Mouse (Mus musculus): ENCODE results near the gene Ces1d.
"Not testable (repeated sequence)": the region's sequence is repeated elsewhere in the genome, so short reads cannot be mapped to it uniquely, and the experiment has no call there.

The Ces1d gene

DNA sequence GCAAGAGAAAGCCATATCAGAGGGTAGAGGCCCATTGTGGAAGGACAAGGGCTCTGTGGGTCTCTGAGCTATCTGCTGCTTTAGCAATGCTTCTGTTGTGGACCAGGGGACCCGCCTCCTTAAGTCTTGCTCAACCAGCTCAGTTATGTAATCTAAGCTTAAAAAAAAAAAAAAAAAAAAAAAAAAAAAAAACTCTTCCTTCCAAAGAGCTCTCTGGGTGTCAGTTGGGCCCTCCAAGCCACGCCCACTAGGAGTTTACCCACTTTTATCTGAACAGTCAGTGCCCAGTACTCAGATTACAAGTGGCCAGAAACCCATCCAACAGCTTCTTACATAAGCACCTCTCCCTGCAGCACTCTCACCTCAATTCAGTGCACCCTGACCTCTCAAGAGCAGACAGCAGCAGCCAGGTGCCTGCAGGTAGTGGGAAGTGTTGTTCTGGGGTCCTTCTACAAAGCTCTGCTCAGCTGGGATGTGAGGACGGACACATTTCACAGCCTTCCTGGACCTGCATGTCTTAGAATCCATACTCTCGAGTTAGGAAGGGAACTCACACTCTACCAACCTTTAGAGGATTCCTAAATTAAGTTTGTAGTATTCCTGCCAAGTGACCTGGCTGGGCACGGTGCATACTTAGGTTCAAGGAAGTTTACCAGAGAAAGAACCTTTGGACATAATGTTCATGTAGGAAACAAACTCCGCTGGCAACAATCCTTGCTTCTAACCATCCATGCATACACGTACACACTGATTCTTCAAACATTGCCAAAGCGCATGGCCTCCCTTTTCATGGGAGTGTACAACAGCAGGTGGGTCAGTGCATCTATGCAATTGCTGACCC lies at the start of gene Ces1d:
Ces1d (minus strand) TSS at position 154 of the 841 bp plus-strand sequence.
- DNase-seq (ENCODE audit: low read depth, low spot score), result no peak

DNA sequence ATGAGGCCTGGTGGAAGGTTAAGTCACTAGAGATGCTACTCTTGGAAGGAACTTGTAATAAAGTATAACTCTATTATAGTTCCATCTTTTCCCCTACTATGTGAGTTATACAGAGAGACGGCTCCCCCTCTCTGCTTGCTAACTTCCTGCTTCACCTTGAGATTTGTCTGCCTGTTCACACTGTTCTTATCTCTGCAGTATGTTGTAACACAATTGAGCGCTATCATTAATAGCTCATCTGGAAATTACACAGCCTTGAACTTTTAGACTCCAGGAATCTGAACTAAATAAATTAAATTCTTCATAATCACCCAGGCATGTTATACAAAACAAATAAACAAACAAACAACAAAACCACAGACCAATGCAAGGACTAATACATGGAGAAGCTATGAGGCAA lies 48.4 kb upstream of the Ces1d start:
- no peak for DNase-seq (ENCODE audit: low read depth, low spot score)

DNA sequence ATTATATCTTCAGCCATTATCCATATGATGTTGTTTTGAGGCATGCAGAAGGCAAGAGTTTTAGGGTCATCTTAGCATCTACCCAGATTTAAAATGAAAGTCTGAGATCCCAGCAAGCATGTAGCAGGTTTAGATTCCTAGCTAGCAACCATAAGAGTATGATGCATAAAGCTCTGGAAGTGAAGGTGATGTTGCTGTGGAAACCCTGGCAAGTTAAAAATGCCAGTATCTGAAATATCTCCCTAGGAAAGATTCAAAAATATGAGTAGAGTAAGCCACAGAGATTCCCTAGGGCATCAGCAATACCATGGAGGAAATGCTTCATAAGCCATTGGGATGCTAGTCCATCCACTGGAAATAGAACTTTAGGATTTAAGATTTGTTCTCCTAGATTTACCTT lies 42.2 kb upstream of the Ces1d start:
- DNase-seq (ENCODE audit: low read depth, low spot score), result no peak

DNA sequence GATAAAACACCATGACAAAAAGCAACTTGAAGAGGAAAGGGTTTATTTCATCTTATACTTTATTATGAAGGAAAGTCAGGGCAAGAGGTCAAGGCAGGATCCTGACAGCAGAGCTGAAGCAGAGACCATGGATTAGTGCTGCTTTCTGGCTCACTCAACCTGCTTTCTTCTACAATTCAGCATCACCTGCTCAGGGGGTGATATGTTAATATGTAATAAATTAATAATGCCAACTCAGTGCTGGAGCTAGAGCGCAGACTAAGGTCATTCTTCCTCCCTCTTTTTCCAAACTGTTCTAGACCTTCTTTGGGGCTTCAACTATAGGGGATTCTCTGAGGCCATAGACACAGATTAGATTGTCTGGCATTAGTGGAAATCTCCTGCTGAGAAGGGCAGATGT lies 38.0 kb upstream of the Ces1d start:
- DNase-seq (ENCODE audit: low read depth, low spot score), result no peak

DNA sequence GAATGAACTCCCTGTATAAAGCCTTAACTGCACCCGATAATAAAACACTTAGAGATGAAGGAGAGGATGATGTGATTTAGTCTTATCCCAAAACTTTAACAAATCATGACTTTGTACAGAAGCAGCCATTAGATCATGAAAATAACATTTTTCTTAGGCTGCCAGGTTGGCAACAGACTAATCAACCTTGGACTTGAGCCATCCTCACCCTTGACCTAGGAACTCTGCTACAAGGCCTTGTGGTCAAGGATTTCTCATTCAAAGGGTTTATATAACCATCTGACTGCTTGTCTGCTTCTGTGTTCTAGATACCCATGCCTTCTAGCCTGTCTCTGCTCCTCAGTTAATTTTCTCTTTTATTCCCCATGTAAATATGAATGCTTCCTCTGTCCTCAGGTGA lies 37.1 kb upstream of the Ces1d start:
- no peak for DNase-seq (ENCODE audit: low read depth, low spot score)

DNA sequence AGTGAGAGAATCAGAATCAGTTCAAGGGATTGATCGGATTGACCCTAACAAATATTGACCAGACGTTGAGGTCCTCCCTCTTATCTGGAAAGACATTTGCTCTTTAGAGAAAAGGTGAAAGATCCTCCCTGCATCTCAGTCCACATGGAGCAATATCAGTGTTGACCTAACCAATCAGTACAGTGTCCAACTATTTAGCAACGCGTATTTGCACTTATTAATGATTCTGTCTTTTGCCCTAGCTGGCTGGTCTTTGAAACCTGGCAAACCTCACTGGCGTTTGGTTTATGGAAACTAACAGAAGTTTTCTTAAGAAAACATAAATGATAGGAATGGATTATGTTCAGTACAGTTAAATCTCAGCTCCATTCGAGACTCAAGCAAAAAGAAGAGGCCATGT lies 36.4 kb upstream of the Ces1d start:
- no peak for DNase-seq (ENCODE audit: low read depth, low spot score)

GRCm38 (mm10) chr8:93229446-93229845 lies 31.8 kb upstream of the Ces1d start, which contains the start of gene Ces1e:
TSS of gene Ces1e (minus strand) at chr8:93229619.
- no peak for DNase-seq (ENCODE audit: low read depth, low spot score)

DNA sequence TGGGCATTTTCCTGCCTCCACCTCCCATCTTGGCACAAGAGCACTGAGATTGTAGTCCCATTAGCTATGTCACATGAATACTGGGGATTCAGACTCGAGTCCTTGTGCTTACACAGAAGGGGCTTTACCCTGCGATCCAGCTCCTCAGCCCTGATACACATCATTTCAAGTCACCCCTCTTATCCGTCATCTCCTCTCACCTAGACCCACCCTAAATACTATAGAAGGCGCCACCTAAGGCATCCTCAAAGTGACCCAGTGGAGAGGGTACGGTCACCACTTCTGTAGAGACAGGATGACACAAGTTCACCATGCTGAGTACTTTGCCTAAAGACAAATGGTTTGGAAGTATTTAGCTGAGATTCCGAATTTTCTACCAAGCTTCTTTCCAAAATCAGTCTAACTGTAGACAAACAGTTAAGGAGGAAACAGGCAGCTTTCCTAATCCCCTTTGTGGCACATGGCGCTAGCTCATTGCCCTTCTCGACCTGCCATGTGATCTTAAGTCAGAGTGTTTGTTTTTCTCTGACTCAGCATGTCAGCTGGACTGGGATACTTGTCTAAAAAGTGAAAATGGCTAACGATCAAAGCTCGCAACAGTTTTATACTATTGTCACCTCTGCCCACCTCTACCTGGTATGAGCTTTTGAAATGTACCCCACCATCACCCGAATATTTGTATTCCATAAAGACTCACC lies 31.2 kb upstream of the Ces1d start:
- DNase-seq (ENCODE audit: low read depth, low spot score), result no peak

DNA sequence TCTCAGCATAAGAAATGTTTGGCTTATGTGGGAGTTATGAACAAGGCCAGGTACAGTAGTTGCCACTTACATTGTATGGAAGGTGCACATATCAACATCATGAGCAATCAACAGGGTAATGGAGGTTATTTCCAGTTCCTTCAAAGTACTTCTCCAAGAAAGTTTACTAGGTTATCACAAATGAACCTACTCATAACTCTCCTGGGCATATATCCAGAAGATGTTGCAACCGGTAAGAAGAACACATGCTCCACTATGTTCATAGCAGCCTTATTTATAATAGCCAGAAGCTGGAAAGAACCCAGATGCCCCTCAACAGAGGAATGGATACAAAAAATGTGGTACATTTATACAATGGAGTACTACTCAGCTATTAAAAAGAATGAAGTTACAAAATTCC lies 28.8 kb upstream of the Ces1d start:
- not testable (repeated sequence) for DNase-seq (ENCODE audit: low read depth, low spot score)

DNA sequence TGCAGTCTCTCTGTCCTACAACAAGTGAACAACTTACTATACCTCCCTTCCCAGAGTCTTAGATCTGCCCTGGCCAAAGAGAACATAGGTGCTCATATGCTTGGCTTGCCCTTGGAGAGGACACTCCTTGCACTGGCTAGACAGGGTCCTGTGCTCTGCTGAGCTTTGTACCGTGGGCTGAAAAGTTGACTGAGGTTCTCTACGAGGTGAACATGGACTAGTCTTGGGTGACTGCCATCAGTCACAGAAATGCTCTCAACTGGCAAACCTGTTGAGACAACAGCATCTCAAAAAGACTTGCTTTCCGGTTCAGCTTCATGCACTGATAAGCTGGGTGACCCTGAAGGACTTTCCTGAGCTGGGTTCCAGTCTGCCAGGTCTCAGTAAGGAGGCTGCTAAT lies 24.3 kb upstream of the Ces1d start:
- DNase-seq (ENCODE audit: low read depth, low spot score), result no peak

DNA sequence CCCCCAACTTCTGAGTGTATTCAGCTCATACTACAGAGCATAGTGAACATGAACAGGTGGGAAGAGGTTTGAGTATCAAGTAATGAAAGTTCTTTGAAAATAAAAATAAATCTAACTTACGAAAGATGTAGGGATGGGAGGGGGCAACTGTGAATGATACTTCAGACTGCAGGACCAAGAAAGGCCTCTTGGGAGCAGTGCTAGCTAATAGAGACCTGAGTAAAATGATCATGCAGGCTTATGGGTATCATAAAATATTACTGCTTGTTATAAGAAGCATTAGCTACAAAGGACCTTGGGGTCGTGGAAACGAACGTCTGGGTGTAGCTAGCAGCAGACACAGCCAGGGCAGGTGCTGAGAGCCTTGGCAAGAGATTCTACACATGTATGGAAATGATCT lies 20.2 kb upstream of the Ces1d start:
- no peak for DNase-seq (ENCODE audit: low read depth, low spot score)

DNA sequence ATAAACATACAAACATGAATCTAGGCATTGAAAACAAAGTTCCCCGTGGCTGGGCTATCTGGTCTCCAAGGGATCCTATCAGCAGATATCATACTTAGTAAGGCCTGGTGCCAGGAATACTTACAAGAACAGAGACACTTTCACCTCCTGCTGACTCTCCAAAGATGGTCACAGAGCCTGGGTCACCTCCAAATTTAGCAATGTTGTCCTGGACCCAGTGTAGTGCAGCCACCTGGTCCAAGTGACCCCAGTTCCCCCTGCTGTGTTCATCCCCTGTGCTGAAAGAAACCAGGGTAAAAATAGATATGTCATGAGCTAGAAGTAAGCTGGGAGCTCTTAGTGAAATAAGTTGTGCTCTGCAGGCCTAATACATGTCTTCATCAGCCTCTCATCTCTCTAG lies 19.7 kb upstream of the Ces1d start:
- DNase-seq (ENCODE audit: low read depth, low spot score), result no peak

DNA sequence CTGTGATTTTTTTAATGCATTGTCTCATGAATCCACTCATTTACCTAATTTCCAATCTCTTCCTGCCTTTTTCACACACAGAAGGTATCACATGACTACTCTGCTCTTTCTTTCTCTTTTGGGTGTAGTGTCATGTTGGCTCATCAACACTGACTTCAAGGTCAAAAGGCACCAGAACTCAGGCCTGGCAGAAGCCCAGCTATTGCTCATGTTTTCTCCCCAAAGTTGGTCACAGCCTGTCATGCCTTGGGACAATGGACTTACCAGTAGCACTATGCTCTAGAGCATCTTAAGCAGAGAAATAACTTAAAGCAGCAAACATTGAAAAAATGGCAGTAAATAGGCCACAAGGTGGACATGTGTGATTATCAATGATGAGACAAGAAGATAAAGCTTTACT lies 13.5 kb upstream of the Ces1d start:
- DNase-seq (ENCODE audit: low read depth, low spot score), result no peak

- not testable (repeated sequence) for DNase-seq (ENCODE audit: low read depth, low spot score)
These were observed 1.5 kb upstream of the Ces1d start for GRCm38 (mm10) chr8:93199146-93199545.

DNA sequence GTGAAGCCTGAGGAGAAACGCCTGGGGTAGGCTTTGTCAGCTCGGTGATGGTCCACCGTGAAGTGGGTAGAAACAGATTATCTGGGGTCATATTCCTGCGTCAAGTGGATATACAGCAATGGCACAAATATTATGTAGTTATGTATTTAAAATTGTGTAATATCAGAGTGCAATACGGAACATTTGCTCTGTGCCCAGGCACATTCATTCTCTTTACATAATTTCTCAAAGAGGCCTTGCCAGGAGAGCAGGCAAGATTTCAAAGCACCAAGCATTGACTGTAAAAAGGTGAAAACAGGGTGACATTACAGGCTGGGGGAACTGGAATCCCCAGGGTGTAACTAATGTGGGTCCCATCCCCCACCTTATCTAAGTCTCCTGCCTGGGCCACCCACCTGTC lies 1.2 kb downstream of the Ces1d start:
- DNase-seq (ENCODE audit: low read depth, low spot score), result no peak

GRCm38 (mm10) chr8:93180581-93181129 lies 17.0 kb downstream of the Ces1d start:
- no peak for DNase-seq (ENCODE audit: low read depth, low spot score)

- peak; percentile 9 for DNase-seq (ENCODE audit: low read depth, low spot score)
These were observed 21.0 kb downstream of the Ces1d start for GRCm38 (mm10) chr8:93176593-93176992.

- DNase-seq (ENCODE audit: low read depth, low spot score), result no peak
These were observed 23.1 kb downstream of the Ces1d start for GRCm38 (mm10) chr8:93174554-93174953.

DNA sequence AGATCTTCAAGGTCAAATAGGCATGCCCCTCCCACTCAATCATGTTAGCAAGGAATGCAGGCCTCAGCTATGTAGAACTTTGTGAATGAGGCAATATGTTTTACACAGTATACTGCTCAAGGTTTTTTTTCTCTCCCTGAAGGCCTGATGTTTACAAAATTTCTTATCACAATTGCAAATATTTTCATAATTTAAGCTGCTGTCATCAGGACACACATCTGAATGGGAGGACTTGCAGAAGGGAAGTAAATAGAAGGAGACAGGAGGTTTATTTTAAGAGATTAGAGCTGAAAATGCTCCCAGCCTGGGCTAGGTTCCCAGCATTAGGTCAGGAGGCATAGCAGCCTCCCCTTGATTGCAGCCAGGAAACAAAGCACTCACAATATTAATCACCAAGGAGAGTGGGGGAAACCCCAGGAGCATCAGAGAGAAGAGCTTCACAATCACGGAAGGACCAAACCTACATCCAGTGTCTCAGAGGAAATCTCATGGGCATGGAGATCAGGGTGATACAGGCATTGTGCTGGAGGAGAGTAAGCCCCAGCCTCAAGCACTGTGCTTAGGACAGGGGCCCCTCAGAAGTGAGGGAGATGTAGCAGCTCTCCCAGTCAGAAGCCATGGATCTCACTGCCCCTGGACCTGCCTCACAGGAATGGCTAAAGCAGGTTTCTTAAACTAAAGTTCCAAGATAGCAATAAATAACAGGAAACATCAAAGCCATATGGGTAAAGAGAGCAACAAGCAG lies 25.6 kb downstream of the Ces1d start:
- no peak for DNase-seq (ENCODE audit: low read depth, low spot score)

GRCm38 (mm10) chr8:93163363-93163762 lies 34.3 kb downstream of the Ces1d start:
- DNase-seq (ENCODE audit: low read depth, low spot score), result no peak

GRCm38 (mm10) chr8:93151401-93151800 lies 46.2 kb downstream of the Ces1d start:
- DNase-seq (ENCODE audit: low read depth, low spot score), result no peak

DNA sequence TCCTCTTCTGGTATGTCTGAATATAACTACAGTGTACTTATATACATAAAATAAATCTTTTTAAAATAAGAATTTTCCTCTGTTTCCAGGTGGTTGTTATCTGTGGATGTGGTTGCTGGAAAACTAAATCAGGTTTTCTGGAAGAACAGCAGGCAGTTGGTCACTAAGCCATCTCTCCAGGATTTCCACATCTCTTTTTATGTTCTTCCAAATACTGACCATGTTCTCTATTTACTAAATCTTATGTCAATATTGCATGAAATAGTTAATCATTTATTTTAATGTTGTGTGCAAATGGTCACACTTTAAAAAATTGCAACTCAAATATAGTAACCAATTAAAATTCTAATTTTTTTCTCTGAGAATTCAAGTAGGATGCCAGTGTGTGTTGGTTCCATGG lies 50.3 kb downstream of the Ces1d start:
- DNase-seq (ENCODE audit: low read depth, low spot score), result no peak
